Mouse (Mus musculus): ENCODE results near the gene Lamp1.

GRCm38 (mm10) chr8:13155358-13155757 is 3.6 kb upstream of the Lamp1 start:
- TF ChIP-seq CTCF (IDR thresholded peaks at IDR 0.05; ENCODE audit: insufficient read depth, low read depth, low read length) (no peak), POLR2A (IDR thresholded peaks at IDR 0.05; ENCODE audit: insufficient read depth, low read depth, low read length) (no peak)

All from olfactory bulb, adult 2 months (tissue).